Mouse (Mus musculus) forebrain, postnatal 0 days (tissue): ENCODE results near the gene Srrt. TPM values are rescaled to one million over a fixed set of nuclear protein-coding genes. Genes with fewer than 3 reads are reported as not detected.

Source experiments
- ATAC-seq: fragments of 200-750 bp; cut with Nextera tagmentation; 2 replicates; pipeline ENCODE4 v1.8.0; 2017; ENCODE audit warnings: mild to moderate bottlenecking, moderate library complexity
- DNase-seq: peaks from one replicate; pipeline ENCODE4 v3.0.0-alpha.2; 2015
- H3K27ac ChIP-seq: fragments of 300-500 bp; sonication (generic); 2 replicates; pipeline ENCODE4 v1.5.1; 2014; ENCODE audit warnings: low read depth, mild to moderate bottlenecking, antibody characterized with exemption, low read length, moderate library complexity, mixed read lengths
- H3K27me3 ChIP-seq: fragments of 300-500 bp; sonication (generic); 2 replicates; pipeline ENCODE4 v1.6.1; 2014; ENCODE audit warnings: mild to moderate bottlenecking, low read length, mixed read lengths; ENCODE audit not compliant: insufficient read depth
- H3K36me3 ChIP-seq: fragments of 300-500 bp; sonication (generic); 2 replicates; pipeline ENCODE4 v1.6.1; 2014; ENCODE audit warnings: mild to moderate bottlenecking, moderate library complexity; ENCODE audit not compliant: insufficient read depth
- H3K4me1 ChIP-seq: fragments of 300-500 bp; sonication (generic); 2 replicates; pipeline ENCODE4 v1.6.1; 2014; ENCODE audit warnings: antibody characterized with exemption; ENCODE audit not compliant: insufficient read depth
- H3K4me2 ChIP-seq: fragments of 300-500 bp; sonication (generic); 2 replicates; pipeline ENCODE4 v1.6.1; 2014; ENCODE audit warnings: low read depth, mild to moderate bottlenecking, moderate library complexity
- H3K4me3 ChIP-seq: fragments of 300-500 bp; sonication (generic); 2 replicates; pipeline ENCODE4 v1.5.1; 2014; ENCODE audit warnings: low read depth, low read length, mixed read lengths
- H3K9ac ChIP-seq: fragments of 300-500 bp; sonication (generic); 2 replicates; pipeline ENCODE4 v1.6.1; 2014; ENCODE audit warnings: mild to moderate bottlenecking
- H3K9me3 ChIP-seq: fragments of 300-500 bp; sonication (generic); 2 replicates; pipeline ENCODE4 v1.6.1; 2016; ENCODE audit warnings: low read length
- CTCF ChIP-seq: sonication (generic); IDR thresholded peaks from 2 replicates; pipeline ENCODE4 v1.5.1; 2016; ENCODE audit warnings: antibody characterized with exemption, control low read depth, low read depth
- WGBS: fragments of 180-500 bp; shearing (Covaris S2); extraction: QIAGEN DNeasy Blood & Tissue Kit; methylation state at CpG from one replicate; pipeline ENCODE4 v1.1.7; 2014; 5-methylcytosine and 5-hydroxymethylcytosine counted together
- polyA plus RNA-seq: library from polyadenylated mRNA; unstranded; fragments of >200 nt; fragmentation: Nextera tagmentation; extraction: Ambion mirVana; gene quantifications from 2 replicates; pipeline ENCODE4 v1.2.1, GENCODE M21; 2015
- total RNA-seq: library from RNA; depleted of rRNA; stranded (reverse); fragments of >200 nt; gene quantifications from 2 replicates; pipeline ENCODE4 v1.2.3, GENCODE M21; 2014

Srrt gene
- total and polyA plus RNA-seq, 2 experiments from 2014 or later = 55.6 to 153 TPM

DNA sequence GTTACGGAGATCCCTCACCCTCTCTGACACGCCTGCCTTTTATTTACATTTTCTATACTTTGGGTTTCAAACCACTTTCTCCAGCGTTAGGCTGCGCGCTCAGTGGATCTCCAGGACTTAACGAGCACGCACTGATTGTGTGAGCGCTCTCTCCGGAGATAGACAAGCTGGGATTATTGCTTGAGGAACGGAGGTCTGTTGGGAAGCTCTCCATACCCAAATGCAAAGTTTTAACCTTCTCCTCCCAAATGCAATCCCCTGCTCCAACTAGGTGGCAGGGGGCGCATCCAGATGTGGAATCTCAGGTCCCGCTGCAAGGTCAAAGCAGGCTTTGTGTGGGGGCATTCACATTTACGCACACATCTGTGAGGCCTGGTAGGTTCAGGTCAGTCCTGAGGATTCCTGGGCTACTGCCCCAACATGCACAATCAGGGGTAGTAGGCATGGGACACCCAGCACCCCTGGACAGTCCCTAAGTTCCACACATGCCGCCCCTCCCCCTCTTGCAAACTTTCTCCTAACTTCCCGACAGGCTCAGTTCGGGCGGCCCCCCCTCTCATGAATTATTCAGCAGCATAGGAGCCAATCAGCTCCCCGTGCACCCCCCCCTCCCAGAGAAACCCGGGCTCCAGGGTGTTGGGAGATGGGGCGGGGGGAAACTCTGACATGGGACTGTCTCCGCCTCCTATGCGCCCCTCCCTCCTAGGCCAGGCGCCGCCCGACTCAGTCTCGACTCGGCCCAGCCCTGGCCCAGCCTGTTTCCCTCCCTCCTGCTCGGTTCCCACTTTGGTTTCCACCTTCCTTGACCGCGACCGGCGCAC lies 42.1 kb upstream of the Srrt start, which contains the start of gene Ephb4:
Ephb4 (plus strand) TSS at position 726 of the 821 bp plus-strand sequence.
- Histone ChIP-seq H3K27me3 (peaks cover 15% of the 10 kb centered on the region), H3K27ac (peak within 1 kb of the TSS; percentile 40; the same call in 1 of the 2 replicates), H3K4me2 (peak within 1 kb of the TSS; percentile 94), H3K9ac (peak within 1 kb of the TSS; percentile 62), H3K36me3 (0 out of 2 replicates have a peak, but pooled peaks cover 5% of the 10 kb centered on the region), H3K4me3 (peak within 1 kb of the TSS; percentile 65), H3K4me1 (peaks cover 13% of the 10 kb centered on the region), H3K9me3 (no peaks in the 10 kb centered on the region)
- ATAC-seq = peak; percentile 90
- 3% methylated on average over 28 of the region's 32 CpGs for WGBS
- peak; percentile 72 for DNase-seq
- peak; percentile 46 for TF ChIP-seq CTCF

DNA sequence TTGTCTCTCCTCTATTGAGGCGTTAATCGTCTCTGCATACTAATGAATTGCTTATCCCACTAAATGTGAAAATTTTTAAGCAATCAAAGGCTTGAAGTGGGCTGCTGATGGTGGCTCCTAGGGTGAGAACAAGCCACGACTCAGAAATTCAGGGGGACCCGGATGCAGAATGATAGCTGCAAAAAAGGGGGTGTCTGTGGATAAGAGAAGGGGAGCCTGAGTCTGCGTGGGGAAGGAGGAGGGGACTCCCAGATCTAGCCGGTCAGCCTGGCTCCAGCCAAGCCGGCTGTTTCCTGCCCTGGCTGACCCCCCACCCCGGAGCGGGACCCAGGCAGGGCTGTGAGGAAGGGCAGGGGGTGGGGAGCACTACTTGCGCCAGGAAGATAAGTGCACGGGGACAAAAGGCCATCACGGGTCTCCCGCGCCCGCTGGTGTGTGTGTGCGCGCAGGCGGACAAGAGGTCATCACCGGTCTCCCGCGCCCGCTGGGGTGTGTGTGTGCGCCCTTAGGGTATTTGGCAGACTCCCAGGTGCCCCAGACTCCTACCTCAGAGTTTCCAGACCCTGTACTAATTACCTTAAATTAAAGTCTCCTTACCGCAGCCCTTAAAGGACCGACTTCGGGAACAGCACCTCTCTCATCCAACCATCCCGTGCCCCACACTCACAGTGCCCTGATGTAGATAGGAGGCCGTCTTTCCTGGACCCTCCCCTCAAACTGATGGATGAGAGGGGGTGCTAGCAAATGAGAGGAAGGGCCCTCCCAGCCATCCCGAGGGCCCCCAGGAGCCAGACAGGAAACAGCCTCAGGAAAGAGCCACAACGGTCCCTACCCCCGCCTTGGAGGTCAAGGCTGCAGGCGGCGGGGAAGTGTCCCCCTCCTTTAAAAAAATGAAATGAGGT lies 41.3 kb upstream of the Srrt start:
- H3K4me2 ChIP-seq = peak overlapping the region; percentile 94
- H3K27ac ChIP-seq = no peak overlapping the region
- peaks cover 13% of the 10 kb centered on the region for H3K4me1 ChIP-seq
- ATAC-seq (no peak), DNase-seq (no peak)
- H3K36me3 ChIP-seq = no peaks in the 10 kb centered on the region
- no peaks in the 10 kb centered on the region for H3K9me3 ChIP-seq
- no peak for TF ChIP-seq CTCF
- H3K27me3 ChIP-seq = peaks cover 15% of the 10 kb centered on the region
- WGBS = 1% methylated on average over 33 of the region's 33 CpGs
- peak overlapping the region; percentile 22; the same call in 1 of the 2 replicates for H3K9ac ChIP-seq
- H3K4me3 ChIP-seq = peak overlapping the region; percentile 65

DNA sequence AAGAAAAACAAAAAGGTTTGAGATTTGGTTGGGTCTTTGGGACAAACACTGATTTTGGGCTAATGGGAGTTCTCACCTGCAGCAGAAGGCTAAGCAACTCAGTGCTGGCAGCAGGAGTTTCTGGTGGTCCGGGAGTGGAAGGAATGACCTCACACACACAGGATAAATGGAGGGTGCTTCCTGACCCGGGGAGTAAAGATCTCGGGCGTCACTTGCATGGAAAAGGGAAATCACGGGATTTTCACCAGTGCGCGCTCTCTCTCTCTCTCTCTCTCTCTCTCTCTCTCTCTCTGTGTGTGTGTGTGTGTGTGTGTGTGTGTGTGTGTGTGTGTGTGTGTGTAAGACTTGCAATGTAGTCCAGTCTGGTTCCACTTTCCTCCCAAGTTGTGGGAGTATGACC lies 40.4 kb upstream of the Srrt start:
- no peak for DNase-seq
- Histone ChIP-seq H3K4me1 (peaks cover 13% of the 10 kb centered on the region), H3K36me3 (no peaks in the 10 kb centered on the region), H3K27me3 (peaks cover 15% of the 10 kb centered on the region), H3K27ac (no peak overlapping the region), H3K9ac (no peak overlapping the region), H3K4me3 (no peak overlapping the region), H3K9me3 (no peaks in the 10 kb centered on the region), H3K4me2 (no peak overlapping the region)
- ATAC-seq = no peak
- 17% methylated on average over 7 of the region's 7 CpGs for WGBS
- no peak for TF ChIP-seq CTCF

DNA sequence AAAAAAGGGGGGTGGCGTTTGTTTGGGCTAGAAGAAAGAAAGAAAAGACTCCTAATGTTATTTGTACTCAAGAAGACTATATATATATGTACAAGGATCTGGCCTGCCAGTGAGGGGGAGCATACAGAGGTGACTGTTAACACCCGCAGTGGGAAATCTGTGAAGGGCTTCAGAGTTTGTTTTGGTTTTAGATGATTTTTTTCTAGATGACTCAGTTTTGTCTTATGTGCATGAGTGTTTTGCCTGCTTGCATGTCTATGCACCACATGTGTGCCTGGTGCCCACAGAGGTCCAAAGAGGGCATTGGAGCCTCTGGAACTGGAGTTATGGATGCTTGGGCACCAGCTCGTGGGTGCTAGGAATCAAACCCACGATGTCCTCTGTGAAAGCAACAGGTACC lies 39.5 kb upstream of the Srrt start:
- no peak for ATAC-seq
- Histone ChIP-seq H3K9me3 (no peaks in the 10 kb centered on the region), H3K4me3 (no peak overlapping the region), H3K4me1 (peaks cover 13% of the 10 kb centered on the region), H3K36me3 (no peaks in the 10 kb centered on the region), H3K27ac (no peak overlapping the region), H3K4me2 (no peak overlapping the region), H3K27me3 (peaks cover 15% of the 10 kb centered on the region), H3K9ac (no peak overlapping the region)
- DNase-seq = no peak
- no peak for TF ChIP-seq CTCF
- 89% methylated on average over 4 of the region's 4 CpGs for WGBS

DNA sequence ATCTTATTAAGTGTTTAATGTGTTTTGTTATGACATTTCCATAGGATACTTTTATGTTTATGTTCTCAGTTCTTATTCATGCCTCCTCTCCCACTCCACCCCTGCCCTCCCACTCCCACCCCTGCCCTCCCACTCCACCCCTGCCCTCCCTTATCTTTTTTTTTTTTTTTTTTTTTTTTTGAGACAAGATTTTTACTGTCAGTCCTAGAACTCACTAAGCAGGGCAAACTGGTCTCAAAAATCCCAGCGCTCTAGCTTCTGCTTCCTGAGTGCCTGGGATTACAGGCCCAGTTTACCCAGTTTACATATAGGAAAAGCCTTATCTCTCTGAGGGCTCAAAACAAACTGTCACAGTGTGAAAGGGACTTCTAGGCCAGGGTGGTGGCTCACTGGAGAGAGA lies 38.9 kb upstream of the Srrt start:
- no peaks in the 10 kb centered on the region for H3K9me3 ChIP-seq
- DNase-seq = no peak
- no peaks in the 10 kb centered on the region for H3K36me3 ChIP-seq
- H3K27me3 ChIP-seq = peaks cover 15% of the 10 kb centered on the region
- no peak overlapping the region for H3K9ac ChIP-seq
- no peak for ATAC-seq
- no peak for TF ChIP-seq CTCF
- peaks cover 13% of the 10 kb centered on the region for H3K4me1 ChIP-seq
- no peak overlapping the region for H3K4me3 ChIP-seq
- H3K4me2 ChIP-seq = no peak overlapping the region
- WGBS = 89% methylated on average over 1 of the region's 1 CpGs
- no peak overlapping the region for H3K27ac ChIP-seq

DNA sequence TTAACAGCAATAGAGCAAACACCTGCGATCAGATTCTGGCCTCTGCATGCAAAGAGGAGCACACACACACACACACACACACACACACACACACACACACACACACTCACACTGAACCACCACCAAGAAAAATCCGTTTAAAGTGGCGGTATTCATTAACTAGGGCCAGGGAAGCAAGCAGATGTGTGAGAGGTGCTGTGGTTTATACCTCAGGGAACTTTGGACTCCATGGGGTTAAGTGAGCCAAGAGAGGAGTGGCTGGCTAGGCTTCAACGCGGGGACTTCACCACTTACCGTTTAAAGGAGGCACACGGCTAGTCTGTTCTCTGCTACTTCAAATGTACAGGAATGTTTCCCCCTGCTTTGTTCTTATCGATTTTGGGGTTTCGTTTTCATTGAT lies 38.3 kb upstream of the Srrt start:
- no peak overlapping the region for H3K4me2 ChIP-seq
- no peaks in the 10 kb centered on the region for H3K9me3 ChIP-seq
- no peak overlapping the region for H3K4me3 ChIP-seq
- DNase-seq = no peak
- peaks cover 15% of the 10 kb centered on the region for H3K27me3 ChIP-seq
- H3K36me3 ChIP-seq = no peaks in the 10 kb centered on the region
- H3K4me1 ChIP-seq = peaks cover 13% of the 10 kb centered on the region
- no peak for ATAC-seq
- no peak overlapping the region for H3K9ac ChIP-seq
- H3K27ac ChIP-seq = no peak overlapping the region
- WGBS = 17% methylated on average over 9 of the region's 9 CpGs
- no peak for TF ChIP-seq CTCF
